Mouse (Mus musculus): ENCODE measurements around the gene Lrrc2.

GRCm38 (mm10) chr9:110907201-110907837, 44.0 kb upstream of the Lrrc2 start:
- TF ChIP-seq CTCF (IDR thresholded peaks at IDR 0.05; ENCODE audit: low read depth, low read length) (no peak), POLR2A (IDR thresholded peaks at IDR 0.05; ENCODE audit: borderline replicate concordance, low read depth, low read length) (no peak)
